Mouse (Mus musculus) heart, adult 2 months (tissue): ENCODE data around the gene Tex33.

Experiments
- CTCF ChIP-seq: fragments of 200-600 bp; IDR thresholded peaks from 2 replicates; pipeline ENCODE4 v1.8.1; 2022; ENCODE audit warnings: antibody characterized with exemption, mild to moderate bottlenecking, moderate library complexity
- EP300 ChIP-seq: fragments of 200-500 bp; IDR thresholded peaks from 2 replicates; pipeline ENCODE4 v1.6.1; 2011; ENCODE audit warnings: low read depth, low read length, control low read depth; ENCODE audit not compliant: insufficient read depth
- POLR2A ChIP-seq: fragments of 200-500 bp; IDR thresholded peaks from 2 replicates; pipeline ENCODE4 v1.6.1; 2011; ENCODE audit warnings: mild to moderate bottlenecking, low read depth, low read length, control low read depth; ENCODE audit not compliant: insufficient read depth

DNA sequence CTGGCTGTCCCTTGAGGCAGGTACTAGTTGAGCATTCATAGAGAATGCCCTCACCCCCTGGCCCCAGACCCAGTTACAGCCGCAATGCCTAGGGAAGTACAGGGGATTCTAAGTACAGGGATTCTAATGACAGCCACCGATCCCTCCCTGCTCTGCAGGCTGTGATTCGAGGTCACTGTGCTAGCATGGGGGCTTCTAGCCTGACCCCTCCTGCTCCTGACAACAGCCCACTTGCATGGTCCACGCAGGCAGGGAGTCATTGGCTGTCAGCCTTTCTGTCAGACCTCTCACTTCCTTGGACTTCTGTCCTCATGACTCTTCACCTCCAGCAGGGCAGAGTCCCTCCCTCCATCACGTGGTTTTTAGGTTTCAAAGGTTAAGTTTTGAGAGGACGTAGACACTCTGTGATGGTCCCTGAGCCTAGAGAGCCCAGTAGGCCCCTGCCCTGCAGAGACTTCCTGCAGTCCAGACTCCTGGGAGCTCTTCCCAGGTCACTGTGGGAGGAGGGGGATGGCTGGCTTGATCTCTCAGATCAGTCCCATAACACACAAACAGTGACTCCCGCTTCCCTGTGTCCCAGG is 35.9 kb upstream of the Tex33 start:
- TF ChIP-seq CTCF (no peak), POLR2A (no peak), EP300 (no peak)
